Mouse (Mus musculus): Measurements from ENCODE around the gene Nxnl1.
"Not testable (repeated sequence)": the region's sequence is repeated elsewhere in the genome, so short reads cannot be mapped to it uniquely, and the experiment has no call there.

GRCm38 (mm10) chr8:71519037-71519825, 47.2 kb downstream of the Nxnl1 start:
- not testable (repeated sequence) for TF ChIP-seq POLR2A (IDR thresholded peaks at IDR 0.05; ENCODE audit: borderline replicate concordance, control insufficient read depth, low read depth, low read length)
- TF ChIP-seq CTCF (IDR thresholded peaks at IDR 0.05; ENCODE audit: control insufficient read depth, insufficient read depth, low read length) = peak; percentile 43

Measured in bone marrow, adult 2 months (tissue).